Mouse (Mus musculus) cerebellum, adult 11 months (tissue): ENCODE measurements around the gene Ptp4a2.
"Not testable (repeated sequence)": the region's sequence is repeated elsewhere in the genome, so short reads cannot be mapped to it uniquely, and the experiment has no call there.

ENCODE experiments used
- DNase-seq: peaks from one replicate; pipeline ENCODE4 v3.0.0; 2022

Ptp4a2 gene

GRCm38 (mm10) chr4:129889661-129890060, 78.6 kb downstream of the Ptp4a2 start:
- no peak for DNase-seq

- DNase-seq, result no peak
These were observed 79.1 kb downstream of the Ptp4a2 start for GRCm38 (mm10) chr4:129890094-129890493.

GRCm38 (mm10) chr4:129894861-129895260, 83.8 kb downstream of the Ptp4a2 start:
- DNase-seq, result no peak

- DNase-seq, result not testable (repeated sequence)
These were observed 87.8 kb downstream of the Ptp4a2 start for GRCm38 (mm10) chr4:129898815-129899214.
